Mouse (Mus musculus) ES-E14 (cell line): ENCODE measurements around the gene Syf2. TPM values are rescaled to one million over a fixed set of nuclear protein-coding genes. Genes with fewer than 3 reads are reported as not detected.

Experiments
- DNase-seq: peaks from one replicate; pipeline ENCODE4 v3.0.0-alpha.2; 2013; ENCODE audit warnings: low read depth, low spot score
- H3K27ac ChIP-seq: 2 replicates; pipeline ENCODE4 v1.5.1; 2012; ENCODE audit warnings: low read depth, mild to moderate bottlenecking, low read length, moderate library complexity, mixed read lengths; ENCODE audit not compliant: poor library complexity, insufficient read depth, severe bottlenecking
- H3K36me3 ChIP-seq: 2 replicates; pipeline ENCODE4 v1.6.1; 2012; ENCODE audit warnings: mild to moderate bottlenecking, low read length, moderate library complexity, mixed read lengths; ENCODE audit not compliant: control insufficient read depth, poor library complexity, insufficient read depth, severe bottlenecking
- H3K4me1 ChIP-seq, 2 experiments: fragments of 150-350 bp in 1 of 2; sonication (generic) in 1 of 2; 2 replicates each; pipeline ENCODE4 v1.6.1; 2012; ENCODE audit warnings: low read length in 2 of 2, mild to moderate bottlenecking in 1 of 2, mixed read lengths in 1 of 2; ENCODE audit not compliant: control insufficient read depth in 2 of 2, insufficient read depth in 2 of 2, poor library complexity in 1 of 2
- H3K4me3 ChIP-seq, 2 experiments: fragments of 150-350 bp in 1 of 2; sonication (generic) in 1 of 2; 2 replicates each; pipeline ENCODE4 v1.5.1; 2012; ENCODE audit warnings: low read length in 2 of 2, low read depth in 1 of 2, mild to moderate bottlenecking in 1 of 2, mixed read lengths in 1 of 2; ENCODE audit not compliant: insufficient read depth in 1 of 2, poor library complexity in 1 of 2, severe bottlenecking in 1 of 2
- H3K9ac ChIP-seq: 2 replicates; pipeline ENCODE4 v1.6.1; 2012; ENCODE audit warnings: low read depth, mild to moderate bottlenecking, low read length, mixed read lengths; ENCODE audit not compliant: poor library complexity, insufficient read depth, severe bottlenecking
- H3K9me3 ChIP-seq: fragments of 150-350 bp; sonication (generic); 2 replicates; pipeline ENCODE4 v1.6.1; 2012; ENCODE audit warnings: low read depth, mild to moderate bottlenecking, low read length; ENCODE audit not compliant: control insufficient read depth, insufficient read depth
- CHD2 ChIP-seq: IDR thresholded peaks from 2 replicates; pipeline ENCODE4 v1.6.1; 2014; ENCODE audit warnings: mild to moderate bottlenecking, low read depth, low read length, inconsistent platforms
- HCFC1 ChIP-seq: IDR thresholded peaks from 2 replicates; pipeline ENCODE4 v1.6.1; 2012; ENCODE audit warnings: low read length, inconsistent platforms, borderline replicate concordance; ENCODE audit not compliant: insufficient read depth
- MAFK ChIP-seq: IDR thresholded peaks from 2 replicates; pipeline ENCODE4 v1.6.1; 2014; ENCODE audit warnings: mild to moderate bottlenecking, low read depth, low read length, inconsistent platforms; ENCODE audit not compliant: insufficient read depth
- ZC3H11A ChIP-seq: IDR thresholded peaks from 2 replicates; pipeline ENCODE4 v1.6.1; 2012; ENCODE audit warnings: low read depth, mild to moderate bottlenecking, inconsistent platforms, low read length, borderline replicate concordance
- ZNF384 ChIP-seq: IDR thresholded peaks from 2 replicates; pipeline ENCODE4 v1.6.1; 2012; ENCODE audit warnings: low read depth, low read length, inconsistent platforms
- in situ Hi-C, 2 experiments: fragments of 600-800 bp; cut with MboI; formaldehyde crosslinking; loops; one replicate each; pipeline ENCODE4 v1.15.1; 2025; ENCODE audit warnings: low sequenced_read_pairs in 2 of 2, inconsistent platforms in 1 of 2; ENCODE audit not compliant: unreplicated experiment in 2 of 2
- total RNA-seq: library from RNA; depleted of rRNA; stranded (reverse); fragments of 300-350 nt; gene quantifications from 2 replicates; pipeline ENCODE4 v1.2.3, GENCODE M21; 2012

Gene Syf2
- total RNA-seq, 1 experiment: 76.6 TPM

DNA sequence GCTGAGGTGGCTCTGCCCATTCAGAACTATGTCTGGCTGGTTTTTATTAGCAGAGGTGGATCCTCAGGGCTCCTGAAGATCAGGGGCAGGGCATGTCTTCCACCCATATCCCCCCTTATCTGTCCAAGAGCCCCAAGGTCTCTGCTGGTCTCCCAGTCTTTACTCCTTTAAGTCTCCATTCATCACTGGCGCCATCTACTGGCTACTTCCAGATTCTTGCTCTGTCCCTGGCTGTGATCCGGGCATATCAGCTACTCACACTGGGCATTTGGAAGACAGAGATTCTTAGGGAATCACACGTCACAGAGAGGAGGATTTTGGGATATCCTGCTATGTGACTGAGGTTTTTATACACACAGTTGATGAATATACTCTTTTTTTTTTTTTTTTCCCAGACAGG is 25.6 kb downstream of the Syf2 start:
- Histone ChIP-seq H3K36me3 (no peaks in the 10 kb centered on the region), H3K4me1 (peaks cover 3 to 5% of the 10 kb centered on the region in 2 experiments; a peak in 2 of 4 replicates), H3K4me3 (no peak overlapping the region), H3K27ac (no peak overlapping the region), H3K9me3 (no peaks in the 10 kb centered on the region), H3K9ac (no peak overlapping the region)
- TF ChIP-seq MAFK (no peak), ZNF384 (no peak), HCFC1 (no peak), CHD2 (no peak), ZC3H11A (no peak)
- in situ Hi-C loops: no loop called here
- DNase-seq: peak; percentile 76

DNA sequence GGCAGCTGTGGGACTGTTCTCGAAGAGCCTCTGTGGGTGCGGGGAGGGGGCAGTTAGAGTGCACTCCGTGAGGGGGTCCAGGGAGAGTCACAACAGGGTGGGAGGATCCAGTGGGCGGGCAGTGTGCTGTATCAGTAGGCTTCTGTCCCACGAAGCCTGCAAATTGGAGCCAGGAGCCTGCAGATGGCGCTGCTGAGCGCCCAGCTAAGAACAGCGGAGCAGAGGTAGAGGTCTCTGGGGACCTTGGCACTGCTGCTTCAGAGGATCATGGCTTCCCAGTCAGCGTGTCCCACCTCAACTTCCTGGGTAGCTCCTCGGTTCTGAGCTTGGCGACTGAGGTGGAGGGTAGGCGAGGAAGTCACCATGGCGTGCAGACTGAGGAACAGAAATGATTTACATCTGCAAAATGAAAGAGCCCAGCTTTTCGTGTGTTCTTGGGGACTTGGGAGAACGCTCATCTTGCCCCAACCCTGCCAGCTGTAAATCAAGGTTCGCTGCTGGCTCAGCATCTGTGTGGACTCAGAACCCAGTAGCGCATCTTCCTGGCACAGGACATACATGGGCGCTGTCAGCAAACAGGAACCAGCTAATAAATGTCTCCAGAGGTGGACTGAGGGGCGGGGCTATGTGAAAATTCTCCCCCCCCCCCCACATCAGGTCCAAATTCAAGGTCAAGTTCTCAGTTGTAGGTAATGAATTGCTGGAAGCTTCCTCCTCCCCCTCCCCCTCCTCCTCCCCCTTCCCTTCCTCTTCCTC is 32.5 kb downstream of the Syf2 start:
- Histone ChIP-seq H3K4me1 (peaks cover 0 to 5% of the 10 kb centered on the region in 2 experiments; a peak in 1 of 4 replicates), H3K4me3 (peak overlapping the region in 1 of 2 experiments; percentile 55; a peak in 2 of 4 replicates), H3K36me3 (no peaks in the 10 kb centered on the region), H3K9ac (no peak overlapping the region), H3K27ac (no peak overlapping the region), H3K9me3 (no peaks in the 10 kb centered on the region)
- no peak for TF ChIP-seq ZC3H11A
- no peak for TF ChIP-seq MAFK
- no peak for TF ChIP-seq CHD2
- TF ChIP-seq HCFC1: no peak
- TF ChIP-seq ZNF384: no peak
- peak; percentile 91 for DNase-seq
- in situ Hi-C loops: no loop called here

DNA sequence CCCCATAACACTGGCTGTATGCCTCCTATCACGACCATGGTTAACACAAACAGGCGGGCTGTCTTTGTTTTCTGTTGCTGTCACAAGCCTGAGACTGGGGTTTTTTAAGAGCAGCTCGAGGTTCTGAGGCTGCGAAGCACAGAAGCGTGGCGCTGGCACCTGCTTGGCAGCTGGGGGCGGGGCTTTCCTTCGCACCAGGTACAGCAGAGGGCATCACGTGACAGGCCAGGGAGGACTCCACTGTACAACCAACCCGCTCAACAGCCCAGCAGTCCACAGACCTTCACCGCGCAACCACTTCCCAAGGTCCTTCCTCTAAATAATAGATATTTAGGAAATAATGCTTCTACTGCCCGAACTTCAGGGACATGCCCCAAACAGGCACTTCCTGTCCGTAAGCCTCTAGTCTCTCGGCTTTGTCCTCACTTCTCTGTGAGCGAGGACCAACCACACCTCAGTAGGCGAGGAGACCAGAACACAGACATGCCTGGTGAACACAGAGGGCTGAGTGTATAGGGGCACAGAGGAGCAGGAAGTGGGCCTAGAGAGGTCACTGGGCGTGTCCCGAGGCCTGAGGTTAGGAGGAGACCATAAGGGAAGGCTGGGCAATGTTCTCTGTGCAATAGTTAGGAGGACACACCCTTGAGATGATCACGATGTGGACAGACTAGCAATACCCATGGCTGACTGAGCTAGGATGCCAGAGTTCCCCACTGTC is 37.3 kb downstream of the Syf2 start:
- no peaks in the 10 kb centered on the region for H3K9me3 ChIP-seq
- no peak overlapping the region for H3K27ac ChIP-seq
- no peaks in the 10 kb centered on the region for H3K36me3 ChIP-seq
- TF ChIP-seq ZC3H11A (no peak), HCFC1 (no peak), MAFK (no peak), ZNF384 (no peak), CHD2 (no peak)
- peaks cover 0 to 10% of the 10 kb centered on the region in 2 experiments; a peak in 1 of 4 replicates for H3K4me1 ChIP-seq
- no peak overlapping the region for H3K4me3 ChIP-seq
- in situ Hi-C loops: no loop called here
- DNase-seq: no peak
- 0 out of 2 replicates have a peak overlapping the region, but pooled peaks have one; percentile 14 for H3K9ac ChIP-seq

DNA sequence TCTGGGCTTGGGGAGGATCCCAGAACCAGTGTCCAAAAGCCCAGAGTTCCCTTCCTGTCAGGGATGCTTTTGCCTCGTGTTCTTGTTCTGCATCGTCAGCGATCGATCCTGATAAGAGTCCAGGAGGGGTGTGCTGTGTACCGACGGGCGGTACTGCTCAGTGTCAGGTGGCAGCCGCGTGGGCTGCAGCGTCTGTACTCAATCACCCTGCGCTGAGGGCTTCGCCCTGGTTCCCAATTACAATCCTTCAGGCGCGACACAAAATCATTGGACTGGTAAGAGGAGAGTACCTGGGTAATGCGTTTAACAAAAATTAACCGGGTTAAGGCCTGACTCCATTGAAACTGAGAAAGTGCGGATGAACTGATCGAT is 37.9 kb downstream of the Syf2 start:
- Histone ChIP-seq H3K9ac (peak overlapping the region; percentile 14; the same call in 1 of the 2 replicates), H3K9me3 (no peaks in the 10 kb centered on the region), H3K27ac (no peak overlapping the region), H3K4me1 (peaks cover 0 to 7% of the 10 kb centered on the region in 2 experiments; a peak in 1 of 4 replicates), H3K36me3 (no peaks in the 10 kb centered on the region), H3K4me3 (peak overlapping the region in 1 of 2 experiments; percentile 14; a peak in 1 of 4 replicates)
- TF ChIP-seq HCFC1: no peak
- TF ChIP-seq MAFK: no peak
- TF ChIP-seq ZNF384: no peak
- TF ChIP-seq ZC3H11A: no peak
- TF ChIP-seq CHD2: no peak
- in situ Hi-C loops: no loop called here
- DNase-seq: no peak
